Mouse (Mus musculus) midbrain, postnatal 0 days (tissue): Measurements from ENCODE around the gene Gm4756. TPM values are rescaled to one million over a fixed set of nuclear protein-coding genes. Genes with fewer than 3 reads are reported as not detected.

ENCODE experiments used
- ATAC-seq: fragments of 200-750 bp; cut with Nextera tagmentation; 2 replicates; pipeline ENCODE4 v1.8.0; 2017; ENCODE audit warnings: moderate number of reproducible peaks, mild to moderate bottlenecking, moderate TSS enrichment, moderate library complexity; ENCODE audit not compliant: low FRiP score
- DNase-seq: peaks from one replicate; pipeline ENCODE4 v3.0.0-alpha.2; 2015; ENCODE audit warnings: low spot score
- H3K27ac ChIP-seq: fragments of 300-500 bp; sonication (generic); 2 replicates; pipeline ENCODE4 v1.5.1; 2014; ENCODE audit warnings: low read depth, mild to moderate bottlenecking, low read length, mixed read lengths
- H3K27me3 ChIP-seq: fragments of 300-500 bp; sonication (generic); 2 replicates; pipeline ENCODE4 v1.6.1; 2014; ENCODE audit warnings: low read length, control low read depth, mixed read lengths; ENCODE audit not compliant: insufficient read depth
- H3K36me3 ChIP-seq: fragments of 300-500 bp; sonication (generic); 2 replicates; pipeline ENCODE4 v1.6.1; 2014; ENCODE audit warnings: low read length, control low read depth, mixed read lengths; ENCODE audit not compliant: insufficient read depth
- H3K4me1 ChIP-seq: fragments of 300-500 bp; sonication (generic); 2 replicates; pipeline ENCODE4 v1.6.1; 2014; ENCODE audit warnings: mild to moderate bottlenecking, control low read depth, antibody characterized with exemption, low read length, mixed read lengths; ENCODE audit not compliant: insufficient read depth
- H3K4me2 ChIP-seq: fragments of 300-500 bp; sonication (generic); 2 replicates; pipeline ENCODE4 v1.6.1; 2014; ENCODE audit warnings: low read depth, mild to moderate bottlenecking, low read length, mixed read lengths; ENCODE audit not compliant: poor library complexity, severe bottlenecking
- H3K4me3 ChIP-seq: fragments of 300-500 bp; sonication (generic); 2 replicates; pipeline ENCODE4 v1.5.1; 2014; ENCODE audit warnings: low read depth, mild to moderate bottlenecking, low read length, moderate library complexity
- H3K9ac ChIP-seq: fragments of 300-500 bp; sonication (generic); replicated peaks from 2 replicates; pipeline ENCODE4 v1.6.1; 2014; ENCODE audit warnings: mild to moderate bottlenecking, low read length, moderate library complexity, mixed read lengths; ENCODE audit not compliant: poor library complexity, severe bottlenecking
- H3K9me3 ChIP-seq: fragments of 300-500 bp; sonication (generic); 2 replicates; pipeline ENCODE4 v1.6.1; 2016; ENCODE audit warnings: low read length, control low read depth
- CTCF ChIP-seq: IDR thresholded peaks from 2 replicates; pipeline ENCODE4 v1.5.1; 2016; ENCODE audit warnings: antibody characterized with exemption, mild to moderate bottlenecking
- WGBS: fragments of 180-500 bp; shearing (Covaris S2); extraction: QIAGEN DNeasy Blood & Tissue Kit; methylation state at CpG from one replicate; pipeline ENCODE4 v1.1.7; 2014; 5-methylcytosine and 5-hydroxymethylcytosine counted together
- polyA plus RNA-seq: library from polyadenylated mRNA; unstranded; fragments of >200 nt; fragmentation: Nextera tagmentation; extraction: Ambion mirVana; gene quantifications from 2 replicates; pipeline ENCODE4 v1.2.1, GENCODE M21; 2015
- total RNA-seq: library from RNA; depleted of rRNA; stranded (reverse); fragments of >200 nt; gene quantifications from 2 replicates; pipeline ENCODE4 v1.2.3, GENCODE M21; 2014

The Gm4756 gene
- total and polyA plus RNA-seq, 2 experiments from 2014 or later, result not detected

GRCm38 (mm10) chr12:72592991-72593390 lies 56.5 kb downstream of the Gm4756 start:
- H3K4me2 ChIP-seq, result no peak overlapping the region
- no peaks in the 10 kb centered on the region for H3K4me1 ChIP-seq
- H3K9ac ChIP-seq, result no peak overlapping the region
- H3K27me3 ChIP-seq, result no peaks in the 10 kb centered on the region
- DNase-seq (no peak), ATAC-seq (no peak)
- no peak overlapping the region for H3K27ac ChIP-seq
- no peaks in the 10 kb centered on the region for H3K9me3 ChIP-seq
- H3K4me3 ChIP-seq, result no peak overlapping the region
- TF ChIP-seq CTCF, result no peak
- no peaks in the 10 kb centered on the region for H3K36me3 ChIP-seq

GRCm38 (mm10) chr12:72585339-72585738 lies 64.1 kb downstream of the Gm4756 start:
- Histone ChIP-seq H3K4me3 (no peak overlapping the region), H3K9me3 (no peaks in the 10 kb centered on the region), H3K27ac (no peak overlapping the region), H3K9ac (no peak overlapping the region), H3K4me1 (no peaks in the 10 kb centered on the region), H3K4me2 (no peak overlapping the region), H3K27me3 (no peaks in the 10 kb centered on the region), H3K36me3 (peaks cover 1% of the 10 kb centered on the region; the same call in 1 of the 2 replicates)
- DNase-seq (no peak), ATAC-seq (no peak)
- WGBS, result 96% methylated on average over 1 of the region's 1 CpGs
- TF ChIP-seq CTCF, result no peak

GRCm38 (mm10) chr12:72583099-72583498 lies 66.4 kb downstream of the Gm4756 start:
- TF ChIP-seq CTCF, result no peak
- WGBS, result 96% methylated on average over 2 of the region's 2 CpGs
- no peaks in the 10 kb centered on the region for H3K4me1 ChIP-seq

GRCm38 (mm10) chr12:72582021-72582420 lies 67.4 kb downstream of the Gm4756 start:
- WGBS, result 87% methylated on average over 3 of the region's 3 CpGs
- H3K4me3 ChIP-seq, result no peak overlapping the region
- H3K9me3 ChIP-seq, result no peaks in the 10 kb centered on the region
- H3K27me3 ChIP-seq, result no peaks in the 10 kb centered on the region
- no peak overlapping the region for H3K4me2 ChIP-seq
- H3K4me1 ChIP-seq, result no peaks in the 10 kb centered on the region
- no peak overlapping the region for H3K27ac ChIP-seq
- H3K36me3 ChIP-seq, result peaks cover 13% of the 10 kb centered on the region
- ATAC-seq (no peak), DNase-seq (no peak)
- TF ChIP-seq CTCF, result no peak
- no peak overlapping the region for H3K9ac ChIP-seq

More at GRCm38 (mm10) chr12:72583099-72583498, 66.4 kb downstream of the Gm4756 start:
- Histone ChIP-seq H3K27me3 (no peaks in the 10 kb centered on the region), H3K4me3 (no peak overlapping the region), H3K9me3 (no peaks in the 10 kb centered on the region), H3K36me3 (peaks cover 10% of the 10 kb centered on the region), H3K27ac (no peak overlapping the region), H3K4me2 (no peak overlapping the region), H3K9ac (no peak overlapping the region)
- DNase-seq (no peak), ATAC-seq (no peak)

GRCm38 (mm10) chr12:72564281-72564795 lies 85.1 kb downstream of the Gm4756 start:
- H3K27ac ChIP-seq, result no peak overlapping the region
- no peak overlapping the region for H3K4me3 ChIP-seq
- TF ChIP-seq CTCF, result no peak
- peaks cover 7% of the 10 kb centered on the region; the same call in 1 of the 2 replicates for H3K36me3 ChIP-seq
- H3K9me3 ChIP-seq, result no peaks in the 10 kb centered on the region
- DNase-seq, result no peak
- H3K4me1 ChIP-seq, result no peaks in the 10 kb centered on the region
- H3K9ac ChIP-seq, result no peak overlapping the region
- H3K4me2 ChIP-seq, result no peak overlapping the region
- H3K27me3 ChIP-seq, result no peaks in the 10 kb centered on the region
- ATAC-seq, result no peak
- 91% methylated on average over 4 of the region's 4 CpGs for WGBS

GRCm38 (mm10) chr12:72554347-72554746 lies 95.1 kb downstream of the Gm4756 start:
- no peak overlapping the region for H3K4me3 ChIP-seq
- no peaks in the 10 kb centered on the region for H3K27me3 ChIP-seq
- 66% methylated on average over 4 of the region's 4 CpGs for WGBS
- no peak for ATAC-seq
- H3K4me2 ChIP-seq, result no peak overlapping the region
- peaks cover 6% of the 10 kb centered on the region; the same call in 1 of the 2 replicates for H3K36me3 ChIP-seq
- DNase-seq, result no peak
- no peaks in the 10 kb centered on the region for H3K4me1 ChIP-seq
- no peak overlapping the region for H3K9ac ChIP-seq
- no peak overlapping the region for H3K27ac ChIP-seq
- no peaks in the 10 kb centered on the region for H3K9me3 ChIP-seq
- no peak for TF ChIP-seq CTCF
